Mouse (Mus musculus) adrenal gland, postnatal 25 days (tissue): ENCODE measurements around the gene Olfr935. TPM values are rescaled to one million over a fixed set of nuclear protein-coding genes. Genes with fewer than 3 reads are reported as not detected.

ENCODE experiments used
- DNase-seq: peaks from one replicate; pipeline ENCODE4 v3.0.0; 2021; ENCODE audit warnings: mixed read lengths
- long read RNA-seq: library from polyadenylated mRNA; stranded (forward); transcript quantifications from one replicate; pipeline ENCODE4 v2.0.0, GENCODE M21; 2021
- microRNA-seq, 2 experiments: library from miRNA; unstranded; fragments of <30 nt; microRNA quantifications; one replicate each; pipeline ENCODE4 v1.2.0; 2021
- total RNA-seq: library from RNA; stranded (reverse); gene quantifications from 2 replicates; pipeline ENCODE4 v1.2.3, GENCODE M21; 2021

Gene Olfr935
- not detected in 2 replicates for total RNA-seq
- long read RNA-seq: 0 reads

DNA sequence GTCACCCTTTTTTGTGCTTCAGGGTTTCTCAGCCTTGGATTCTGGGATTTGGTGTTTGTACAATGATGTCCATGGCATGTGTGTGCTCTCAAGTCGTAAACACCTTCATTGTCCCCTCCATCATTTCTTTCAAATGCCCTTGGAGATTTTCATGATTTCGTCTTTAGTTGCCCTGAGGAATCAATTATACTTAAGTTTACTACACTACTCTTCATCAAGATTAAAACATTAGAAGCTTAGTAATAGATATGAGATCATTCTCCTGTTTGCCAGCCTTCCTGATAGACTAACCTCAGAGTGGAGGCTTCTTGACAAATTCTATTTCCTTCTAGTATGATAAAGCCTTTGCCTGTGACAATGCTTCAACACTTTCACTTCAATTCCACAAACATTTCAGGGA lies at the start of gene Olfr935:
TSS of gene Olfr935 (minus strand) at position 101 of the 400 bp plus-strand sequence.
- DNase-seq: no peak

DNA sequence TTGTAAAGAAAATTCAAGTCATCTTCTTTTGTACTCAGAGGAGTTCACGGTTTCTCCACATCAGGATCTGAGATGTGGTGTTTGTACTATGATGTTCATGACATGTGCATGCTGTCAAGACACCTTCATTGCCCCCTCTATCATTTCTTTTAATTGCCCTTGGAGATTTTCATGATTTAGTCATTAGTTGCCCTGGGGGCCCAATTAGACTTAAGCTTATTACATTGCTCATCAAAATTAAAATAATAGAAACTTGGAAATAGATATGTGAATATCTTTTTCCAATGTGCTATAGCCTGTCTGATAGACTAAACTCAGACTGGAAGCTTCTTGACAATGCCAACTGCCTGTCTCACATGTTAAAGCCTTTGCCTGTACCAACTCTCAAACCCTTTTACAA lies 23.8 kb upstream of the Olfr935 start, which contains the start of gene Olfr146:
TSS of gene Olfr146 (minus strand) at position 101 of the 400 bp plus-strand sequence.
- no peak for DNase-seq

GRCm38 (mm10) chr9:38988215-38988614 lies 11.3 kb downstream of the Olfr935 start, which contains the start of gene Olfr934:
Gene Olfr934 (minus strand): TSS chr9:38988315.
- no peak for DNase-seq

- no peak for DNase-seq
These were observed 27.5 kb downstream of the Olfr935 start, which contains the start of gene Olfr933 for GRCm38 (mm10) chr9:38972013-38972412. Gene Olfr933 (plus strand): TSS chr9:38972313.

GRCm38 (mm10) chr9:38954124-38954416 lies 45.4 kb downstream of the Olfr935 start:
- DNase-seq: no peak

GRCm38 (mm10) chr9:38953401-38954123 lies 45.9 kb downstream of the Olfr935 start:
- DNase-seq: no peak

Small RNA genes within 50 kb of the gene (microRNA-seq; reads per million reads assigned to microRNA genes)
- 0 reads per million in 2 experiments for gene Gm25529

Other genes starting within 250 kb of the Olfr935 start
- gene Olfr920, start 247.4 kb downstream of the Olfr935 start, total RNA-seq: 0.14 and 0.46 TPM in 2 replicates
- gene Olfr921, start 226.6 kb downstream of the Olfr935 start, total RNA-seq: not detected in 2 replicates
- not detected in 2 replicates for gene Olfr922, start 185.1 kb downstream of the Olfr935 start, total RNA-seq
- gene Olfr923, start 173.1 kb downstream of the Olfr935 start, total RNA-seq: not detected in 2 replicates
- not detected in 2 replicates for gene Olfr924, start 155.2 kb downstream of the Olfr935 start, total RNA-seq
- not detected in 2 replicates for gene Olfr26, start 144.6 kb downstream of the Olfr935 start, total RNA-seq
- not detected in 2 replicates for gene Olfr926, start 122.6 kb downstream of the Olfr935 start, total RNA-seq
- gene Olfr930, start 69.9 kb downstream of the Olfr935 start, total RNA-seq: not detected in 2 replicates
- not detected in 2 replicates for gene Olfr933, start 27.4 kb downstream of the Olfr935 start, total RNA-seq
- gene Olfr934, start 11.4 kb downstream of the Olfr935 start, total RNA-seq: not detected in 2 replicates
- gene Olfr146, start 23.7 kb upstream of the Olfr935 start, total RNA-seq: not detected in 2 replicates
- not detected in 2 replicates for gene Olfr937, start 65.3 kb upstream of the Olfr935 start, total RNA-seq
- gene Olfr938, start 79.2 kb upstream of the Olfr935 start, total RNA-seq: not detected in 2 replicates
- not detected in 2 replicates for gene Olfr27, start 128.4 kb upstream of the Olfr935 start, total RNA-seq
- gene Olfr943, start 166.6 kb upstream of the Olfr935 start, total RNA-seq: not detected in 2 replicates
- gene Olfr944, start 202.2 kb upstream of the Olfr935 start, total RNA-seq: not detected in 2 replicates